Mouse (Mus musculus) layer of hippocampus, adult 8-10 months (tissue): ENCODE results near the gene Zfp36l3. TPM values are rescaled to one million over a fixed set of nuclear protein-coding genes. Genes with fewer than 3 reads are reported as not detected.
"Not testable (repeated sequence)": the region's sequence is repeated elsewhere in the genome, so short reads cannot be mapped to it uniquely, and the experiment has no call there.

Source experiments
- DNase-seq, 2 experiments: peaks; one replicate each; pipeline ENCODE4 v3.0.0; 2022; ENCODE audit warnings: low spot score in 2 of 2
- total RNA-seq, 4 experiments: library from RNA; stranded (reverse); gene quantifications; 2 replicates each; pipeline ENCODE4 v1.2.4; 2022

Zfp36l3 gene
- total RNA-seq = not detected

GRCm38 (mm10) chrX:53776276-53776675 is at the start of gene Zfp36l3:
Gene Zfp36l3, minus strand, starts transcription at chrX:53776394.
- DNase-seq = no peak

- DNase-seq = no peak
Observed at GRCm38 (mm10) chrX:53799074-53799473, 22.9 kb upstream of the Zfp36l3 start.

GRCm38 (mm10) chrX:53797519-53797918 is 21.3 kb upstream of the Zfp36l3 start, which contains the start of gene Xlr:
Gene Xlr, minus strand, starts transcription at chrX:53797706.
- not testable (repeated sequence) for DNase-seq

- DNase-seq = no peak
Observed at GRCm38 (mm10) chrX:53757736-53758135, 18.5 kb downstream of the Zfp36l3 start, which contains the start of gene 1700013H16Rik. Gene 1700013H16Rik, minus strand, starts transcription at chrX:53757831.

- no peak for DNase-seq
Observed at GRCm38 (mm10) chrX:53752851-53753250, 23.3 kb downstream of the Zfp36l3 start.

GRCm38 (mm10) chrX:53728967-53729366 is 47.2 kb downstream of the Zfp36l3 start:
- no peak for DNase-seq

- DNase-seq = no peak
Observed at GRCm38 (mm10) chrX:53724596-53724995, 51.6 kb downstream of the Zfp36l3 start, which contains the start of gene 4930502E18Rik. Gene 4930502E18Rik, plus strand, starts transcription at chrX:53724826.

Other genes starting within 250 kb of the Zfp36l3 start
- gene Rtl8c, start 168.4 kb downstream of the Zfp36l3 start, total RNA-seq = 100 to 1,000 TPM; 174 to 229 (median 190) TPM
- not detected for gene Gm14597, start 167.4 kb downstream of the Zfp36l3 start, total RNA-seq
- 100 to 1,000 TPM; 171 to 286 (median 234) TPM for gene Rtl8a, start 132.7 kb downstream of the Zfp36l3 start, total RNA-seq
- gene Rtl8b, start 106.0 kb downstream of the Zfp36l3 start, total RNA-seq = 100 to 1,000 TPM; 166 to 180 (median 174) TPM
- gene 4930502E18Rik, start 51.6 kb downstream of the Zfp36l3 start, total RNA-seq = under 1 TPM in 2 of 4 experiments, not detected in 2; 0.23 to 0.30 TPM
- gene 1700013H16Rik, start 18.6 kb downstream of the Zfp36l3 start, total RNA-seq = not detected
- 1 to 10 TPM in 3 of 4 experiments, under 1 TPM in 1; 0.68 to 6.2 (median 3.2) TPM for gene Xlr, start 21.3 kb upstream of the Zfp36l3 start, total RNA-seq